Mouse (Mus musculus): ENCODE results near the gene Ccsap. TPM values are rescaled to one million over a fixed set of nuclear protein-coding genes. Genes with fewer than 3 reads are reported as not detected.
A peak's percentile ranks its signal among the peaks of the same experiment; 100 is the strongest.
"Not testable (repeated sequence)": the region's sequence is repeated elsewhere in the genome, so short reads cannot be mapped to it uniquely, and the experiment has no call there.

Ccsap gene
- total RNA-seq, 2 experiments from 2014 or later = 0.21 to 0.26 TPM

GRCm38 (mm10) chr8:123838496-123838895 is 21.5 kb downstream of the Ccsap start:
- DNase-seq (ENCODE audit: low spot score) = no peak

DNA sequence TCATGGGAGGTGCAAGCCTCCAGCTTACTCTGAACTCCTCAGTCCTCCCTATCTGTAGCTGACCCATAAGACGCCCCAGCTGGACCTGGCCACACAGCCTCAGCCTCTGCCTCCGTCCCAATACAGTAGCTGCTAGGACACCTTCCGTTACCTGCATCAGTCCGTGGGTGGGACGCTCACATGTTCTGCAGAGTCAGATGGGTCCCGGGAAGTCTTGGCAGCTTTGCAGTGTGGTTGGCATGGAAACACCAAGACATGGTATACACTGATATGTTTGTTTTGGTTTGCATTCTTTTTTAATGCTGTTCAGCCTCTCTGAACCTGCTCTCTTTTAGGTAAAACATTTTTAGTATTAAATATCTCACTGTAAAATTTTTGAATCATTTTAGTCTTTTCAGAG is 23.7 kb downstream of the Ccsap start:
- no peak for DNase-seq (ENCODE audit: low spot score)

GRCm38 (mm10) chr8:123835451-123835850 is 24.6 kb downstream of the Ccsap start:
- peak; percentile 67 for DNase-seq (ENCODE audit: low spot score)

- peak; percentile 62 for DNase-seq (ENCODE audit: low spot score)
These were observed 27.3 kb downstream of the Ccsap start for GRCm38 (mm10) chr8:123832757-123833156.

GRCm38 (mm10) chr8:123827523-123827922 is 32.5 kb downstream of the Ccsap start:
- DNase-seq (ENCODE audit: low spot score) = no peak

DNA sequence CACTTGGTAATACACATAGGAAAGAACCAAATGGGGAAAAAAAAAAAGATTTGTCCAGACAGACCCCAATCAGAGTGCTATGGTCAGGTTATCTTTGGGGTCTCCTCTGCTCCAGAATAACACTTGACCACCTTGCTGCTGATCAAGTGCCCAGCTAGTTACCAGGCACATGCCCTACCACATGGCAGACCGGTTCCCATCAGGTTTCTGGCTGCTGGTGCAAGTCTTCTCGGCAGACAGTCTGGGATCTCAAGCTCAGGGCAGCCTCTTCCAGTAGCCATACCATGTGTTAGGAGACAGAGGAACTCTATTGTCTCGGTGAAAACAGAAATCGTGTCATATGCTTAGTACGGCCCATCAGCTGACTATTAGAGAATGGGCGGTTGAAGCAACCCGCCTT is 33.3 kb downstream of the Ccsap start:
- no peak for DNase-seq (ENCODE audit: low spot score)

DNA sequence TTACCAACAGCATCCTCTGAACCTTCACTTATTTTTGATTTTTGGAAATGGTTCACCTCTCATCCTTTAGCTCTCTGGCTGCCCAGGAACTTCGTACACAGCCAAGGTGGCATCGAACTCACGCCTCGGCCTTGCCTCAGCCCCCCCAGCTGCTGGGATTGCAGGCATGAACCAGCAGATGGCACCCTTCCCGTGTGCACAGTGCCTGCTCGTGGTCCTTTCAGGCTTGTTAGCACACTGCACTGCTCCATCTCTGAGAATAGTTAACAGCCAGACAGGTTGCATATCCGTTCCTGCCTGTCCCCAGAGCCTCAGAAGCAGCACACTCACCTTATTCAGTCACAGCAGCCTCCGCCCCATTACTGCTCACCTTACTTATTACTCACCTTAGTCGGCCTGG is 34.0 kb downstream of the Ccsap start:
- DNase-seq (ENCODE audit: low spot score) = no peak

DNA sequence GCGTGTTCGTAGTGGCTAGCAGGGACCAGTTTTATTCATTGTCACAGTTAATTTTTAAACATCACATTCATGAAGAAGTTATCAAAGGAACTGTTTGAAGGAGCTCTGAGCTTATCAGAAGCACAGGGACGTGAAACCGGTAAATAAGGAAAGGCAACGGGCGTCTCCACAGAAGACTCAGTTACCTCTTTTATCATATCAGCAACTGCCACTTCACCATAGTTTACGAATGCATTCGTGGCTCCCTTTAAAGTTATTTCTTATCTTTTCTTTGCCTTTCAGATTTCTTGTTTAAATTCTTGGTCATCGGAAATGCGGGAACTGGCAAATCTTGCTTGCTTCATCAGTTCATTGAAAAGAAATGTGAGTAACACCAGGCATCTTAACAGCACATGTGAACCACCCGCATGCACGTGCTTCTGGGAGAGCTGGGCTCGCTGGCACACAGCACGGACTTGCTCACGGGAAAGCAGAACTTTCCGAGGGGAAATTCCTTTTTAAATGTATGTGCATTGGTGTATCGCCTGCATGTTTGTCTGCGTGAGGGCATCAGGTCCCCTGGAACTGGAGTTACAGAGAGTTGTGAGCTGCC is 36.4 kb downstream of the Ccsap start:
- no peak for DNase-seq (ENCODE audit: low spot score)

DNA sequence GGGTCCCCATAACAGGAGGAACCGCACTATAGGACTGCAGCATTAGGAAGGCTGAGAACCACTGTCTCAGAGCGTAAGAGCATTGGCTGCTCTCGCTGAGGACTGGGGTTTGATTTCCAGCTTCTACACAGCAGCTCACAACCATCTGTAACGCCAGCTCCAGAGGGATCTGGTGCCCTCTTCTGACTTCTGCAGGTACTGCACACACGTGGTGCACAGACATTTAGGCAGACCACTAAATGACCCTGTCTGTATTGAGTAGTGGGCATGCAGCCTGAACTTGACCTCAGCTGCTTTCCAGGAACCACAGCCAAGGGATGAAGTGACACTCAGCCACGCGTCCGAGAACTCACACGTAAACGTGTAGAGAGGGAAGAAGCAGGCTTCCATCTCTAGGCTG is 36.9 kb downstream of the Ccsap start:
- DNase-seq (ENCODE audit: low spot score) = no peak

DNA sequence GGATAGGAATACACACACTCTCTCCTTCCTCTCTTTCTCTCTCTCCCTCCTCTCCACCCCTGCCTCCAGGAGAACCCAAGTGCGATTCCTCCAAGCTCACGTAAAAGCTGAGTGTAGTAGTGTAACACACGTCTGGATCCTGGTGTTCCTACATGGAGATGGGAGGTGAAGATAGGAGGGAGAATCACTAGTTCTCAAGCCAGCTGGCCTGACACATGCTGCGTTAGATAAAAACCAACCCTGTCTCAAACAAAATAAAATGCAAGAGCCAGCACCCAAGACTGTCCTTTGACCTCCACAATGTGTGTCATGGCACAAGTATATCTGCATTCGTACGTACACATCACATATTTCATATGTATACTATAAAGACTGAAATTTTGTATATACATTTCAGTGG is 39.2 kb downstream of the Ccsap start:
- no peak for DNase-seq (ENCODE audit: low spot score)

- no peak for DNase-seq (ENCODE audit: low spot score)
These were observed 40.1 kb downstream of the Ccsap start for GRCm38 (mm10) chr8:123819683-123820610.

GRCm38 (mm10) chr8:123817747-123818146 is 42.3 kb downstream of the Ccsap start:
- DNase-seq (ENCODE audit: low spot score) = no peak

DNA sequence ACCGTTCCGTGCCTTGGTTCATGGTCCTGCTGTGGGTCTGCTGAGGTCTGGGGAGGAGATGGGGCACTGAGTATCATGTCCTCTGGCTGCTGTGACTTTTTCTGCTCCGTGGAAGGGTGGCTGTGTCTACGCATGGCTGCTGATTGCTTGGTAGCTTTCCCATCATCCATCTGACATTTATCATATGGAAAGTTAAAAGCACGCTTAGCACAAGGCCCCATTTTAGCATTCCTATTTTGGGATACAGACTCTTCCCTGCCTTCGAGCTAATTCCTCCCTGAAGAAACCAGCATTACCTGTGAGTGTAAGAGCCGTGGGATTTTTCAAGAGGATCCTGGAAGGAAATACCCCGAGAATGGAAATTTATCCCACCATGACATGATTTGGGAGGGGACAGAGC is 43.1 kb downstream of the Ccsap start:
- DNase-seq (ENCODE audit: low spot score) = no peak

DNA sequence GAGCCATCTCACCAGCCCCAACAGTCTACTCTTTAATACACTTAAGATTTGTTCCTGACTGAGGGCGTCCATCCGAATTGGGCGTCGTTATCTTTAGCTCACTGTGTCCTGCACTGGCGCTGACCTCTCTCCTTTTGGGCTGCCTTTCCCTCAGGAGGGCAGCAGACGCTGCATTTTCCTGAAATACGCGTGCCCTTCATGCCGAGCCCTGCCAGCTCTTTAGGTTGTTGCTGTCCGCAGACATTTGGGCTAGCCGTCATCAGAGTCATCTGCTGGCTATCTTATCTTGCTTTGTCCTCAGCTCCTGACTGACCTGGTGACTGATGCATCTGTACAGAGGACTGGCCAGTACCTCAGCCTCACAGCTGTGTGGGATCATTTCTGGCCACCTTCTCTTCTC is 44.7 kb downstream of the Ccsap start:
- no peak for DNase-seq (ENCODE audit: low spot score)

DNA sequence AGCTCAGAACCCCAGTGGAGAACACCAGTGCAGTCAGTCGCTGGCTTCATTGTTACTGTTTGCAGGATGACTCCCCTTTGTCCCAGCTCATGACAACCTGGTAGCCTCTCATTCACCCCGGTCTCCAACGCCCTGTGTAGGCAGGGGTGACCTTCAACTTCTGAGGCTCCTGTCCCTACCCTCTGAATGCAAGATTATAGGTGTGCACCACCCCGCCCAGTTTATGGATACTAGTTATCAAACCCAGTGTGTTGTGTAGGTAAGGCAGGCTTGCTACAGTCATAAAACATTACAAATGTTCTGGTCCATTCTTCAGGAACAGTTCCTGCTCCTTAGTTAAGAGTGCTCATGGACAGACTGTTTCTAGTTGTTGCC is 46.1 kb downstream of the Ccsap start:
- no peak for DNase-seq (ENCODE audit: low spot score)

- peak; percentile 37 for DNase-seq (ENCODE audit: low spot score)
These were observed 46.7 kb downstream of the Ccsap start for GRCm38 (mm10) chr8:123813173-123813891.

GRCm38 (mm10) chr8:123812227-123812626 is 47.8 kb downstream of the Ccsap start:
- no peak for DNase-seq (ENCODE audit: low spot score)

DNA sequence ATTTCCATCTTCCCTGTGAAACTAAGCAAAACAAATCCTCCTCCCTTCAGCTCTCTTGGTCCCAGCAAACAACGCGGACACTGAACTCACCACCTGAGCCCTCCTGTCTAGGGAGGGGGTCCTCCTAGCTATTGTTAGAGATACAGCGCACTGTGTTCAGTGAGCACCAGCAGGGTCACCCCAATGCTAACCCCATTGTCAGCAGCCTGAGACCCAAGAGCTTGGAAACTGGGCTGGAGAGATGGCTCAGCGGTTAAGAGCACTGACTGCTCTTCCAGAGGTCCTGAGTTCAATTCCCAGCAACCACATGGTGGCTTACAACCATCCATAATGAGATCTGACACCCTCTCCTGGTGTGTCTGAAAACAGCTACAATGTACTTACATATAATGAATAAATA is 50.7 kb downstream of the Ccsap start:
- DNase-seq (ENCODE audit: low spot score) = not testable (repeated sequence)

DNA sequence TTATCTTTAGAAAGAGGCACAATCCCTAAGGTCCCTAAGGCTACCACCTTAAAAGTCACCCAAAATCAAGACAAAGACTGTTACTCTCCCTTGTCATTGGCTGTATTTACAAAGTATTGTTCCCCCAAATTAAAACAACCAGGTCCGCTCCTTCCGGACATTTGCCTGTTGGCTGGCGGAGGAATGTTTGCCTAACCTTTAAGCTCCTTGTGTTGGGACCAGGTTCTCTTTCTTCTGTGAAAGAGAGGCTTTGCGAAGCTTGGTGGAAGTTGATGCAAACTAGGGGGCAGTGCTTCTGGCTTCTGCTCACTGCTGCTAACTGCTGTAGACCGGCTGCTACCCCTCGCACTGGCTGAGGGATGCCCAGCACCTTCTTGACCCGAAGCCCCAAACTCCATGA is 51.3 kb downstream of the Ccsap start:
- no peak for DNase-seq (ENCODE audit: low spot score)

- no peak for DNase-seq (ENCODE audit: low spot score)
These were observed 52.0 kb downstream of the Ccsap start for GRCm38 (mm10) chr8:123807852-123808573.

- DNase-seq (ENCODE audit: low spot score) = no peak
These were observed 53.0 kb downstream of the Ccsap start for GRCm38 (mm10) chr8:123807024-123807431.

Measured in gastrocnemius, adult 18-20 months (tissue).